Mouse (Mus musculus) induced T-regulatory cell, adult 2 months (primary cell): ENCODE data around the gene Tyw3.

ENCODE experiments used
- DNase-seq: peaks from one replicate; pipeline ENCODE4 v3.0.0-alpha.2; 2012; ENCODE audit warnings: low read depth

Gene Tyw3

DNA sequence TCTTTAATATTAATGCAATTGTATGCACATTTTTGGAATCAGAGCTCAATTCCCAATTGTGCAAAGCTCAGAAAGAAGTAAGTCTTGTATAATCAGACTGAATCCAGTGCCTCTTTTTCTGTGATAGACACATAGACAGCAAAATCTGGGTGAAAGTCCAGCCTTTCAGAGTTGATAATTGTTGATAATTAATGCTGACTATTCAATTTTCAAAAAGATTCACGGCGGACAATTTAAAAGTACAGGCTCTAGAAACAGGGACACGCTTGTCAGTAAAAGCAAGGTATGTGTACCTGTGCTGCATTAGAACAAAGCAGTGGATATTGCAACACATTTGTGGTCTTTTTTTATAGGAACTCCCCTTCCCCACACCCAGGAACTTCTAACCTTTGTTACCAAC is 34.7 kb downstream of the Tyw3 start:
- no peak for DNase-seq

DNA sequence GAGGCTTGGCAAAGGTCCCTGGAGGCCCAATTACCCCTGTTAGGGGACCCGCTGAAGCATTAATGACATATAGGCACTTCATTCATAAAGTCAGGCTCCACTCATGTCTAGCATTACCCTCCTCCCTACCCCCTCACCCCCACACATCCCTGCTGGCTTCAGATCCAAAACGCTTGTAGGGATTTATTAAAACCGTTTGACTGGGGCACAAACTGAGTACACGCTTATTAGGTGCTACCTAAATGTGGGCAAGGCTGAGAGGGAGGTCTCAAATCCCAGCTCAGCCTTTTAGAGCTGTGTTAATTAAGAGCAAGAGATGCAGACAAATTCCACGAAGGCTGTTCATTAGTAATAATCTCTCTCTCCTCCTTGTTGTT is 45.9 kb downstream of the Tyw3 start:
- no peak for DNase-seq

DNA sequence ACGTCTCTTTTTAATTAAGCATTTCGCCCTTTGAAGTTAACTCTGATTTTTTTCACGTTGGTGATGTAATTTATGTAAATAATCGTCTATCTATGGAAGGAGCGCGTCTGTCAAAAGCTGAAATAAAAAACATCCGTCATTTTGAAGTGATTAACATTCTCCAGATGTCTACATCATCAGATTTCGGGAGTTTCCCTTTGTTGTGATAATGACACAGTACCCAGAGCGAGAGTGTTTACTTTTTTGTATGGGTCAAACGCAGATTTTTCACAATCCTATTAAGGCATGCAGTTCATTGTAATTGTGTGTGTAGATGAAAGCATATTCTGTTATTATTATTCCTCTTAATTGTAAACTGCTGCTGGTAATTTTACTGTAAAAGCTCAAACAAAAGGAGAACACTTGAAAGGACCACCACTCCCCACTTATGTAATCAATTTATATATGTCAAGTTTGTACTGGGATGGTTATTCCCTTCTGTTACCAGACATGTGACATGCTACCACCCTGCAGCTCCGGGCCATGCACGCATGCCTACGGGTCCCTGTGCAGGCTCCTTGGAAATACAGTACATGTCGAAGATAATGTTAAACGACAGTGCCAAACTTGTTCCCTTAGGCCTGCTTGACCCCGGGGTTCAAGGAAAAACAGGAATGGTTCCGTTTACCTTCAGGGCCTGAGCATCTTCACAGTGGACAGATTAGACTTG is 46.4 kb downstream of the Tyw3 start:
- no peak for DNase-seq

DNA sequence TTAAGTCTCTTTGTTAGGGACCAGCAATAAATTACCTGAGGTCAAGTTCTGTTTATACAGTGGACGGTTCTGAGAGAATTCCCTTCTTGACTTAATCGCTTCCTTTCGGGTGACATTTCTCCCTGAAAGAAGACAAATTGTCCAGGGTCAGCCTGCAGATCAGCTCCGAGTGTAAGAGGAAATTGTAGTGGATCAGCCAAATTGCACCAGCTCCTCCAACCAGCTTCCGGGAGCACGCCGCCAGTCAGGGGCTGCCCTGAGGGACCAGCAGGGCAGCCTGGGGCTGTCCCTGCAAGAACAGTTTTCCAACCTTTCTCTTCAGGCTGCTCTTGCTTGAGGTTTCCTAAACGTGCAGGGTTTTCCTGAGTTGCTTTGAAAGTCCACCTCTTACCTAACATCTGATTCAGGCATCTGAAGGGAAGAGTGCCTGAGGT is 48.0 kb downstream of the Tyw3 start:
- no peak for DNase-seq

DNA sequence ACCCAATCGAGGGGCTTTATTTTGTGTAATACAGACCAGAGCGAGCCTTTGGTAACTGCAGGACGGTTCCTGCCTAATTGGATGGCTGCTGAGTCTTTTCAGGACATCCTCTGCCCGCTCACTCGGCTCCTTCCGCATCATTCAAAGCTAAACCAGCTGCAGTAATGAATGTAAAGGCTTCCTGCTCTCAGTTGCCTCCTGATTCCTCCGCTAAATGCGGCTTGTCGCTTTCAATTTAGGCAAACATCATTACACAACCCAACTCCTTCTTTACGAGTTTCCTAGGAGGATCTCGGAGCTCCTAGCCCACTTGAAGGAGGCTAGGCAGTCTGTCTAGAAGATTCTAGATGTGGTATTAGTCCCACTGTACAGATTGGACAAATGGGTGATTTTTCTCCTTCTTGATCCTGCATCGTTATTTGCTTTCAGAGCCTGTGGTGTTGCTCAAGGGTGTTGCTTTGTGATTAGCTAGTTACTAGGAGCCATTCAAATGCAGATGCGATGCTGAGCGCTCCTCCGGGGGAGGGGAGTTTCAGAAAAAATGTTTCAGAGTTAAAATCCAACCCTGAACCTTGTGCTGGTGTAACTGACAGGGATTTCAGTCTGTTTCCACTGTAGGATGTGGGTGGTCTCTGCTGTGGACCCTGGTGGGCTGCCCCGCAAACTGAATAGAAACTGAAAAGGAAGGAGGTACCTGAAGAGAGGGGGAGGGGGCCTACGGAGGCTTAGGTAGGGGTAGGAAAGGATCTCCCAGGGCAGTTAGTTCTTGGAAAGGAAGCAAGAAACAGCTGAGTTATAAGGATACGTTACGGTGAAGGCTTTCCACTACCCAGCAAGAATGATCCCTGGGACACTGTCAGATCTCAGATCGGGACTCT is 49.1 kb downstream of the Tyw3 start:
- DNase-seq, result no peak

DNA sequence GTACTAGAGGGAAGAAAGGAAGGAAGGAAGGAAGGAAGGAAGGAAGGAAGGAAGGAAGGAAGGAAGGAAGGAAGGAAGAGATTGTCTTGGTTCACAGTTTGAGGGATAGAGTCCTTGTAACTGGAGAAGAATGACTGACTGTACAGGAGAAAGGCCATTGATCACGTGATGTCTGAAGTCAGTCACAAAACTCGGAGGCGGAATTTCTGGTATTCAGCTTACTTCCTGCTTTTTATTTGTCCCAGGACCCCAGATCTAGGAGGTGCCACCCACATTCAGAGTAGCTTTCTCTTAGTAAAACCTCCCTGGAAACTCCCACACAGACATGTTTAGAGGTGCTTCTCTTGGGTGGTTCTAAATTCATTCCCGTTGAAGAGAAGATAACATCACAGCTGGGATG is 50.7 kb downstream of the Tyw3 start:
- no peak for DNase-seq

DNA sequence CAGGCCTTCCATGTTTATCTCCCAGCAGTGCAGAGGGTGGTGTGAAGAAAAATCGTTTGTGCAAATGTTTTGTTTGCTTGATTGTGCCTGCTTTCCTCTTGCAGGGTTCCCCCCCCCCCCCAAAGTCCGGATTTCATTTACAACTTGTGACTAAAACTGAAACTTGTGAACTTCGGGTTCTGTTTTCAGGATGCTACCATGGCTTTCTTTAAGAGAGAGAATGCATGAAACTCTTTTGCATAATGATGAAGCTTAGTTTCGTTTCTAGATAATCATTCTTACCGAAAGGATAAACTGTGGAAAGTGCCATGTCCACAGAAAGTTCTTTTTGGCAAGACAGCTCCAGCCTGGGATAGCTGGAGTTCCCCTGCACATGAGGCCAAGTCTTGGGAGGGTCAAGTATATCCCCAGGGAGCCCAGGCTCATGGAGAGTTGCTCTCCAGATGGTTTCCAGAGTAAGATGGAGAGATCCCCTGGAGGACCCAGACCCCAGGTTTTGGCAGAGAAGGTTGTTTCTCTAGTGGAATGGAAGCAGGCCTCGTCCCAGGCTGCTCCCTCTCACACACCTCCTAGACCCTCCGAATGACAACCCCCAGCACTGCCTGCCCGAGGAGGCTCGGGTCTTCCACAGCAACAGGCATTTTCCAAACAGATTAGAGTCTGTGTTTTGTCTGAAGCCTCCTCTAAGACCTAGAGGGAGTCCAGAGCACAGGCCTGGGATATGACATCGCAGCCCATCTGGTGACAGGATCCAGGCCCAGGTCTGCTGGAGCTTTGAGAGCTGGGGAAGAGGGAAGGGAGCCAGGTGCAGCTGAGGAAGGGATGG is 56.6 kb downstream of the Tyw3 start:
- DNase-seq, result no peak

DNA sequence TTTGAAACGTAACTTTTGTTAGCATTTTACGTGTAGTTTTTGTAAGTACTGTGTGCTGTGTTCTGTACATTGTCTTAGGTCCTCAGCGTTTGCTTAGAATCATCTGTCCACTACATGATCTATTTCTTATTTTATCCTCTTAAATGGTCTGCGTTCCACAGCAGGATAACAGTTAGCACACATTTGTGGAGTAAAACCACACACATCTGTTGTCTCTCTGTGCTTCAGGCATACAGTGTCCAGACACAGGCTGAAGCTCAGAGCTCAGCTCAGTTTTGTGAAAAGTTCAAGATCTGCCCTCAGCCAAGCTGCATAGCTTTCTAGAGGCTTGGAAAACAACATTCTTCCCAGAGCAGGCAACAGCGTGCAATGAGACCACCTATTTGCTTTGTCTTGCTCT is 60.8 kb downstream of the Tyw3 start:
- no peak for DNase-seq

DNA sequence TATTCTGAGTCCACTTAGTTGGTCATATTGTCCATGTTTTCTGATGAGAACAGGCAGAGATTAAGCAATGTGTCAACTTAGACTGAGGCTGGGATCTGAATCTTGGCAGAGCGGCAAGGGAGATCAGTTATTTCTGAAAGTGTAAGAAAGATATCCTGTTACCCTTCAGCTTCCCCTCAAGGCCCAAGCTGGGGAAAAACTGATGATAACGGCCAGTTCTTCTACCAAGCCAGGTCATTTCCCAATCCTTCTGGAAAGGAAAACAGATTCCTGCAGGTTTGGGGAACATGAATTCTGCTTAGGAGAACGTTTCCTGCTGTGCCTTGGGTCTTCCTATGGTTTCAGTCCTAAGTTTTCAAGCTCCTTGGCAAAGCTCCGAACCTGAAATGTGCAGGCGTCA is 63.7 kb downstream of the Tyw3 start:
- no peak for DNase-seq

DNA sequence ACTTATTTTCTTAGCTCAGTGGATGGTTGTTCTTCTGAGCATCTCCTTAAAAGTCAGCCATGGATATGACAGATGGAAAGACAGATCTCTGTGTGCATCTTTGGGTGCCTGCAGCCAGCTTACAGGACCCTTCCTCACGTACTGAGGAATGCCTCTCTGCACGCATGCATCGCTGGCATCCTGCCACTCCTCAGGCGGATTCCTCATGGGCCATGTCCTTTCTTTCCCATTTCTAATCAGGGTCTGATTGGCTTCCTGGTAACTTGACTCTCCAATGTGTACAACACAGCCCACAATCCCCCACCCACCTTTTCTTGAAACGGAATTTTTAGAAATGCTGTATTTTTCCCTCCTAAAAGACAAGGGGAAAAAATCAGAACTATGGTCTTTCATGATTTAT is 67.9 kb downstream of the Tyw3 start:
- DNase-seq, result no peak

DNA sequence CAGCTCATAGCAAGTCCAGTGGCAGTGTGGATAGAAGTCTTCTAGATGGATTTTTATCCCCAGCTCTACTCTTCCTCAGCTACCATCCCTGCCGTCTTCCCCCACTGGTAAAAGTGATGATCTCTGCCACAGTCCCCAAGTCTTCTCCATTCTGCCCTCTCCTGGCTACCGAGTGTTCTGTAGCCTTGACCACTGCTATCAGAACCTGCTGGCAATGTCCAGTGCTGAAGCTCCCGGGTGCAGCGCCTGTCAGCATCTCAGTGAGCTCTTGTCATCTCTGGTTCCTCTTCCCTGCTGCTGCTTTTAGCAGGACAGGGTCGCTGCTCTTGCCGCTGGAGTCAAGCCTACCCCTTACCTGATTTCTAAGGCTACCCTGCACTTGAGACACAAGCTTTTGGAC is 70.3 kb downstream of the Tyw3 start:
- no peak for DNase-seq
